Mouse (Mus musculus): ENCODE measurements at regions not wholly inside any gene's neighbourhood (a gene's known extent, or its start where the extent isn't known, plus 50 kb on each side); places are given as distances from the start of the nearest gene placed in this dataset.

GRCm38 (mm10) chr11:117538732-117539131, 54.6 kb downstream of the Gm11733 start:
- DNase-seq (ENCODE audit: low spot score in 2 of 2): no peak

GRCm38 (mm10) chr11:117540609-117541008, 56.4 kb downstream of the Gm11733 start:
- no peak for DNase-seq (ENCODE audit: low spot score in 2 of 2)

GRCm38 (mm10) chr11:117541205-117541884, 57.2 kb downstream of the Gm11733 start:
- no peak for DNase-seq (ENCODE audit: low spot score in 2 of 2)

- DNase-seq (ENCODE audit: low spot score in 2 of 2): no peak
Measured at GRCm38 (mm10) chr11:117543191-117543590, 59.0 kb downstream of the Gm11733 start.

GRCm38 (mm10) chr11:117544507-117544906, 60.3 kb downstream of the Gm11733 start:
- DNase-seq (ENCODE audit: low spot score in 2 of 2): no peak

- no peak for DNase-seq (ENCODE audit: low spot score in 2 of 2)
Measured at GRCm38 (mm10) chr11:117544926-117545325, 60.8 kb downstream of the Gm11733 start.

GRCm38 (mm10) chr11:117551926-117552325, 67.8 kb downstream of the Gm11733 start:
- DNase-seq (ENCODE audit: low spot score in 2 of 2): peak; percentile 33 to 47

- DNase-seq (ENCODE audit: low spot score in 2 of 2): no peak
Measured at GRCm38 (mm10) chr11:117552430-117552969, 68.3 kb downstream of the Gm11733 start.

GRCm38 (mm10) chr11:117554111-117554510, 69.9 kb downstream of the Gm11733 start:
- DNase-seq (ENCODE audit: low spot score in 2 of 2): no peak

GRCm38 (mm10) chr11:117557474-117558381, 73.6 kb downstream of the Gm11733 start:
- no peak for DNase-seq (ENCODE audit: low spot score in 2 of 2)

GRCm38 (mm10) chr11:117559839-117560238, 75.7 kb downstream of the Gm11733 start:
- no peak for DNase-seq (ENCODE audit: low spot score in 2 of 2)

GRCm38 (mm10) chr11:117567961-117568605, 83.9 kb downstream of the Gm11733 start:
- no peak for DNase-seq (ENCODE audit: low spot score in 2 of 2)

GRCm38 (mm10) chr11:117568606-117568991, 84.4 kb downstream of the Gm11733 start:
- DNase-seq (ENCODE audit: low spot score in 2 of 2): no peak

- no peak for DNase-seq (ENCODE audit: low spot score in 2 of 2)
Measured at GRCm38 (mm10) chr11:117569566-117570101, 84.5 kb upstream of the Tnrc6c start.

- no peak for DNase-seq (ENCODE audit: low spot score in 2 of 2)
Measured at GRCm38 (mm10) chr11:117571858-117572257, 82.2 kb upstream of the Tnrc6c start.

GRCm38 (mm10) chr11:117574721-117575120, 79.4 kb upstream of the Tnrc6c start:
- DNase-seq (ENCODE audit: low spot score in 2 of 2): no peak

- no peak for DNase-seq (ENCODE audit: low spot score in 2 of 2)
Measured at GRCm38 (mm10) chr11:117579121-117579520, 75.0 kb upstream of the Tnrc6c start.

GRCm38 (mm10) chr11:117579720-117580119, 74.4 kb upstream of the Tnrc6c start:
- DNase-seq (ENCODE audit: low spot score in 2 of 2): no peak

GRCm38 (mm10) chr11:117583478-117583877, 70.6 kb upstream of the Tnrc6c start:
- DNase-seq (ENCODE audit: low spot score in 2 of 2): no peak

GRCm38 (mm10) chr11:117585556-117585955, 68.5 kb upstream of the Tnrc6c start:
- DNase-seq (ENCODE audit: low spot score in 2 of 2): no peak

GRCm38 (mm10) chr11:117586063-117586462, 68.0 kb upstream of the Tnrc6c start:
- no peak for DNase-seq (ENCODE audit: low spot score in 2 of 2)
